Mouse (Mus musculus) hindbrain, postnatal 0 days (tissue): ENCODE measurements at regions not wholly inside any gene's neighbourhood (a gene's known extent, or its start where the extent isn't known, plus 50 kb on each side); places are given as distances from the start of the nearest gene placed in this dataset.

Experiments used
- ATAC-seq: fragments of 200-750 bp; cut with Nextera tagmentation; 2 replicates; pipeline ENCODE4 v1.8.0; 2017; ENCODE audit warnings: mild to moderate bottlenecking, moderate TSS enrichment, moderate library complexity
- DNase-seq: peaks from one replicate; pipeline ENCODE4 v3.0.0-alpha.2; 2015; ENCODE audit warnings: low spot score
- H3K27ac ChIP-seq: fragments of 300-500 bp; sonication (generic); 2 replicates; pipeline ENCODE4 v1.5.1; 2014; ENCODE audit warnings: mild to moderate bottlenecking
- H3K27me3 ChIP-seq: fragments of 300-500 bp; sonication (generic); 2 replicates; pipeline ENCODE4 v1.6.1; 2014; ENCODE audit warnings: low read length, mixed read lengths; ENCODE audit not compliant: insufficient read depth
- H3K36me3 ChIP-seq: fragments of 300-500 bp; sonication (generic); 2 replicates; pipeline ENCODE4 v1.6.1; 2014; ENCODE audit warnings: low read length, mixed read lengths; ENCODE audit not compliant: insufficient read depth
- H3K4me1 ChIP-seq: fragments of 300-500 bp; sonication (generic); 2 replicates; pipeline ENCODE4 v1.6.1; 2014; ENCODE audit warnings: antibody characterized with exemption, low read length, mixed read lengths; ENCODE audit not compliant: insufficient read depth
- H3K4me2 ChIP-seq: fragments of 300-500 bp; sonication (generic); 2 replicates; pipeline ENCODE4 v1.6.1; 2014; ENCODE audit warnings: low read depth, mild to moderate bottlenecking, low read length, moderate library complexity, mixed read lengths
- H3K4me3 ChIP-seq: fragments of 300-500 bp; sonication (generic); 2 replicates; pipeline ENCODE4 v1.5.1; 2014; ENCODE audit warnings: low read length
- H3K9ac ChIP-seq: fragments of 300-500 bp; sonication (generic); replicated peaks from 2 replicates; pipeline ENCODE4 v1.6.1; 2014; ENCODE audit warnings: mild to moderate bottlenecking, low read length, moderate library complexity, mixed read lengths
- H3K9me3 ChIP-seq: fragments of 300-500 bp; sonication (generic); 2 replicates; pipeline ENCODE4 v1.6.1; 2016; ENCODE audit warnings: low read length, mixed read lengths
- CTCF ChIP-seq: IDR thresholded peaks from 2 replicates; pipeline ENCODE4 v1.5.1; 2016; ENCODE audit warnings: antibody characterized with exemption, control low read depth, low read depth
- WGBS: fragments of 180-500 bp; shearing (Covaris S2); extraction: QIAGEN DNeasy Blood & Tissue Kit; methylation state at CpG from one replicate; pipeline ENCODE4 v1.1.7; 2014; 5-methylcytosine and 5-hydroxymethylcytosine counted together

DNA sequence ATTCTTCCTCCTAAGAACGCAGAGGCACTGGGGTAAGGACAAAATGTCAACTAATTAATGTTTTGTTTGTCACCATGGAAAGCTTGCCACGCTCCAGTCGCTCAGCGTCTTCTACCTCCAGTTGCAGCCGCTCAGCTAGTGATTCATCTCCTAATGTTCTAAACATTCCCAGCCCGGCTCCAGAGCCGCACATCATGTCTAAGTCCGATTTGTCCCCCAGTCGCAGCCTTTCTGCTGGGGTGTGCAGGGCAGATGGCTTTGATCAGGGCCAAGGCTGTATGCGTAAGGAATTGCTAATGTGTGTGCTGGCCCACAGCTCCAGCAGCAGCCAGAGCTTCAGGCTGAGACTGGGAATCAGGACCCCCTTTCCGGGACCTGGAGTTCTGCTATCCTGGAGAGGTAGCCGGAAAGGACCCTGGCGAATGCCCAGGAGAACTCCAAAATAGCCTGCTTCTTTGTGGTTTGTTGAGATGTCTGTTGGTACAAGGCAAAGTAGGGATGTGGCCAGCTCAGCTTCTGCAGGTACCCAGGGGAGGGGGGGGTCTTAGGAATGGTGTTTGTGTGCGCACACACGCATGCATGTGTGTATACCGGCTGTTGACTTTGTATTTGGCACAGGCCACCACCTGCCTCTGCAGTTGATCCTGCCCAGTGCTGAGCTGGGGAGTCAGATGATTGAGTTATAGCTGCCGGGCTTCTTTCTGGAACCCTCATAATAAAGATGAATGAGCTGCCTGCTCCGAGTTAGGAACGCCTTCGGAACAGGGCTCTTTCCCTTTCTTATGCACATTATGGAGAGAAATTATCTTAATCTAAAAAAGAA is 143.0 kb upstream of the Kcng1 start:
- H3K4me1 ChIP-seq: peaks cover 5% of the 10 kb centered on the region; the same call in 1 of the 2 replicates
- H3K9me3 ChIP-seq: no peaks in the 10 kb centered on the region
- no peak for TF ChIP-seq CTCF
- no peak overlapping the region for H3K4me3 ChIP-seq
- DNase-seq: peak; percentile 27
- no peak overlapping the region for H3K9ac ChIP-seq
- H3K36me3 ChIP-seq: no peaks in the 10 kb centered on the region
- H3K4me2 ChIP-seq: no peak overlapping the region
- H3K27me3 ChIP-seq: no peaks in the 10 kb centered on the region
- WGBS: 46% methylated on average over 20 of the region's 20 CpGs
- ATAC-seq: no peak
- H3K27ac ChIP-seq: no peak overlapping the region

DNA sequence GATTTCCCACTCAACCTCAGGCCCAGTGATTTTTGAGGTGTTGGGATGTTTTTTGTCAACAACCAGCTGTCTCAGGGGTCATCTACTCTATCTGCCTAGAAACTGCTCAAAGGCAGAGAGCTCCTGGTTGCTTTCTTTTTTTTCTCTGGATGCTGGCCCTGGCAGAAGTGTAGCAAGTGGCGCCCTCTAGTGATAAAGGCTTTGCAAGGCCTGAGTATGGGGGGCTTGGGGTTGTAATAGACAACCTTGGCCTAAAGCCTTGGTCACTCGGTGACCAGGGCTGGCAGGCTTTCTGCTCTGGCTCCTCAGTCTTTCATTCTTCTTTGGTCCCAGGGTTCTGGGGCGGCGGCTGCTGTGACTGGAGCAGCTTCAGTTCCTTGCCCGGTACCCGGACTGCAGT is 142.0 kb upstream of the Kcng1 start:
- H3K9me3 ChIP-seq: no peaks in the 10 kb centered on the region
- no peak overlapping the region for H3K4me3 ChIP-seq
- H3K9ac ChIP-seq: no peak overlapping the region
- no peaks in the 10 kb centered on the region for H3K27me3 ChIP-seq
- 42% methylated on average over 6 of the region's 6 CpGs for WGBS
- peak; percentile 71 for TF ChIP-seq CTCF
- H3K27ac ChIP-seq: no peak overlapping the region
- peaks cover 5% of the 10 kb centered on the region; the same call in 1 of the 2 replicates for H3K4me1 ChIP-seq
- ATAC-seq (peak; percentile 64), DNase-seq (peak; percentile 81)
- no peaks in the 10 kb centered on the region for H3K36me3 ChIP-seq
- no peak overlapping the region for H3K4me2 ChIP-seq

DNA sequence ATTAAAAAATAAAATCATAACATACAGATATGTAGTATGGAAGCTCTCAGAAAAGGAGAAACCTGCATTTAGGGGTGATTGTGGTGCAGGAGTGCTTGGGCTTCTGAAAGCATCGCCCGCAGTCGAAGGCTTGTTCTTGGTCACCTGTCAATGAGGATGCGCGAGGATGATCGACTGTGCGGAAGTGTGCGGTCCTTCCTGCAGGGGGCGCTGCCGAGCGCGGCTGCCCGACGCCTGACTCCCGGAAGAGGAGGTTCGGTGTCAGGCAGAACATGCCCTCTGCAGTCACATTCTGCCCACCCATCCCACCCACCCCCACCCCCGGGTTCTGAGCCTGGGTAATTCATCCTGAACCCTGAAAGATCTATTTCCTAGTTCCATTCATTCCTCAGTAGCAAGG is 133.6 kb upstream of the Kcng1 start:
- peak; percentile 60 for TF ChIP-seq CTCF

DNA sequence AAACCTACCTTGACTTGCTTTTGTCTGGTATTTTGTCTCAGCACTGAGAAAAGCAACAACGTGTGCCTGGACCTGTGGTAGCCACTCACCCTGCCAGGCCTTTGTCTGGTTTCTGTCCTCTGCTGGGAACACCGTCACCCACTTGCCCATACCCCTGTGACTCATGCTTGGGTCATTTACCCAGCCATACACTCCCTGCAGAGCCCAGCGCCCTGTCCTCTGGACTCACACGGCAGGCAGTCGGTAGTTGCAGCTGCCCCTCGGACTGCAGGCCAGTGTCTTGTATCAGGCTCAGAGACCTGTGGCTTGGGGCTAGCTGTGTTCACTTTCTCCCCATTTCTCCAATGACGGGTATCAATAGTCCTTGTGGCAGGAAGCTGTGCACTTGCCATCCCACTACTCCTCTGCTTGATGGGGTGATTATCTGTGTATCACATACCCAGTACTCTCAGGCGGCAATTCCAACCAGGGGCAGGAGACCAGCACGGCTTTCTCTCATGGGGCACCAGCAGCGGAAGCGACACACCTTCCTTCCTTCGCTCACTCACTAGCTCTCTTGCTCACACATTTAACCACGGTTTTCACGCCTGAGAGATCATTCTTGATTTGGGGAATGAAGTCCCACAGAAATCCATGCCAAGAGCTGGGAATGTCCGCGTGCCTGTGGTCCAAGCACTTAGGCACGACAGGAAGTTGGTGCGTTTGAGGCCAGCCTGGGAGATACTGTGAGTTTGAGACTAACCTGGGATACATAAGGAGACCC is 132.8 kb upstream of the Kcng1 start:
- Histone ChIP-seq H3K9me3 (no peaks in the 10 kb centered on the region), H3K4me1 (no peaks in the 10 kb centered on the region), H3K27me3 (no peaks in the 10 kb centered on the region), H3K27ac (no peak overlapping the region), H3K4me2 (no peak overlapping the region), H3K4me3 (no peak overlapping the region), H3K36me3 (no peaks in the 10 kb centered on the region), H3K9ac (no peak overlapping the region)
- 80% methylated on average over 18 of the region's 18 CpGs for WGBS
- no peak for TF ChIP-seq CTCF
- ATAC-seq: no peak
- no peak for DNase-seq

More for the DNA sequence above, 133.6 kb upstream of the Kcng1 start:
- no peak overlapping the region for H3K9ac ChIP-seq
- H3K27ac ChIP-seq: no peak overlapping the region
- no peaks in the 10 kb centered on the region for H3K9me3 ChIP-seq
- ATAC-seq: no peak
- no peak for DNase-seq
- H3K4me1 ChIP-seq: no peaks in the 10 kb centered on the region
- H3K4me3 ChIP-seq: no peak overlapping the region
- no peaks in the 10 kb centered on the region for H3K27me3 ChIP-seq
- H3K4me2 ChIP-seq: no peak overlapping the region
- 34% methylated on average over 17 of the region's 17 CpGs for WGBS
- no peaks in the 10 kb centered on the region for H3K36me3 ChIP-seq

DNA sequence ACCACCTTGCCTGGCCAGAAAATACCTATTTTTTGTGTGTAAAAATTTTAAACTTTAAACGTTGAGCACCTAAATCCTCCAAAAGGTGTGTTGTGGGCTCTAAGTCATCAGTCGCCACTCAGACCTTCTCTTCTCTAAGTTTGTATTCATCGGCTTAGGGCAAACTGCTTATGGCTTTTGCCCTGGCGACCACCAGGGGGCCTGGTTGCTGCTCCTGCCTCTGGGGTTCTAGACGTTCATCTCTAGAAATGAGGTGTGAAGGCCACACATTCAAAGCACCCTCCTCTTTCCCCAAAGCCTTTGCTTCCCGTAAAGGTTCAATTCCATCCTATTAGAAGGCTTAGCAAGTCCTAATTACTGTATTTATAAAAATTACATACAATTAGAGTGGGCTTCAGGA is 131.3 kb upstream of the Kcng1 start:
- 57% methylated on average over 6 of the region's 6 CpGs for WGBS

DNA sequence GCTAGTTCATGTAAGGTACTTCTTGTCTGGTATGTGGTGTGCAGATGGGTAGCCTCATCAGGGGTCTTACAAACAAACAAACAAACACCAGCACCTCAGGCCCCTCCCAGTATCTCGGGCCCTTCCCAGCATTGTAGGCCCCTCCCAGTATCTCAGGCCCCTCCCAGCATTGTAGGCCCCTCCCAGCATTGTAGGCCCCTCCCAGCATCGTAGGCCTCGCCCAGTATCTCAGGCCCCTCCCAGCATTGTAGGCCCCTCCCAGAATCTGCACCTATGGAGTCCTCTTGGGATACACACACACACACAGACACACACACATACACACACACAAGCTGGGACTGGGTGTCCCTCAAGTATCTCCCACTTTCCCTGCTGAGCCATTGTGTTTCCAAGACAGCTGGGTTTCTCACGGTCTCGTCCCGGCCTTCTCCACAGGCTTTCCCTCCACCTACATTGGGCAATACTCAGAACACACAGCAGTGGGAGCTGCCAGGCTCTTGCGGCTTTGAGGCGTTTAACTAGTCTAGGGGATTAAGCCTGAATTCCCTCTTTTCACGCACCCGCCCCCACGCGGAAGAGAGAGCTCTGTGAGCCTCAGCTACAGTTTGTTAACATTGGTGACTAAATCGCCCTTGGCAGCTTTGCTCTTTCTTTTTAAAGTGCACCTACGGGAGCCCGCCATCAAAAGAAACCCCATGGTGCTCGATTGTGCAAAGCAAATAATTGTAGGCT is 121.4 kb upstream of the Kcng1 start:
- ATAC-seq: 0 out of 2 replicates have a peak, but pooled peaks have one; percentile 24
- DNase-seq: peak; percentile 55
- peak; percentile 40 for TF ChIP-seq CTCF
- peaks cover 3% of the 10 kb centered on the region; the same call in 1 of the 2 replicates for H3K4me1 ChIP-seq
- H3K9ac ChIP-seq: no peak overlapping the region
- no peak overlapping the region for H3K4me3 ChIP-seq
- H3K27me3 ChIP-seq: no peaks in the 10 kb centered on the region
- H3K9me3 ChIP-seq: no peaks in the 10 kb centered on the region
- WGBS: 42% methylated on average over 16 of the region's 16 CpGs
- H3K36me3 ChIP-seq: no peaks in the 10 kb centered on the region
- H3K4me2 ChIP-seq: no peak overlapping the region
- no peak overlapping the region for H3K27ac ChIP-seq

More for the DNA sequence above, 131.3 kb upstream of the Kcng1 start:
- DNase-seq (no peak), ATAC-seq (no peak)
- H3K4me2 ChIP-seq: no peak overlapping the region
- no peak overlapping the region for H3K4me3 ChIP-seq
- no peaks in the 10 kb centered on the region for H3K27me3 ChIP-seq
- no peaks in the 10 kb centered on the region for H3K9me3 ChIP-seq
- peak; percentile 62 for TF ChIP-seq CTCF
- no peak overlapping the region for H3K27ac ChIP-seq
- no peaks in the 10 kb centered on the region for H3K36me3 ChIP-seq
- no peak overlapping the region for H3K9ac ChIP-seq
- no peaks in the 10 kb centered on the region for H3K4me1 ChIP-seq
